In genomic region chr4:150012322-150012723, GRCm38 (mm10) we compare ENCODE assay signal across 11 mouse cellular contexts. TPM values are rescaled to one million over a fixed set of nuclear protein-coding genes. Genes with fewer than 3 reads are reported as not detected.
DNase-seq lines count a peak whose midpoint lies in the region; ATAC-seq and TF ChIP-seq lines count a peak whose summit lies in the region.
"Had no signal": no experiment of that assay in that cellular context is flagged by ENCODE, and none has a peak within 500 bp of the region (broad histone marks: within the 10 kb centered on the region; RNA-seq: fewer than 3 reads in every experiment).

No protein-coding gene starts in this region.

- peaks cover 36% of the 10 kb centered on the region for H3K4me1 ChIP-seq in heart, embryonic 13.5 days
- H3K4me1 ChIP-seq in liver, embryonic 12.5 days: peaks cover 42% of the 10 kb centered on the region
- peaks cover 26% of the 10 kb centered on the region for H3K4me1 ChIP-seq in liver, embryonic 11.5 days (replicated peaks; ENCODE audit: control insufficient read depth, insufficient read depth, low read length)
- H3K4me1 ChIP-seq in intestine, postnatal 0 days (replicated peaks; ENCODE audit: control insufficient read depth, insufficient read depth, low read length): no peaks in the 10 kb centered on the region
- peaks cover 19% of the 10 kb centered on the region for H3K4me1 ChIP-seq in stomach, embryonic 16.5 days (ENCODE audit: control insufficient read depth, insufficient read depth, low read length)
- peaks cover 22% of the 10 kb centered on the region for H3K4me1 ChIP-seq in forebrain, embryonic 10.5 days

- peak overlapping the region; percentile 56 for H3K27ac ChIP-seq in heart, embryonic 13.5 days (replicated peaks)
- H3K27ac ChIP-seq in liver, embryonic 12.5 days: no peak overlapping the region
- H3K27ac ChIP-seq in liver, embryonic 11.5 days (ENCODE audit: low read depth, low read length): no peak overlapping the region; the same call in 1 of the 2 replicates
- peak overlapping the region; percentile 0; the same call in 1 of the 2 replicates for H3K27ac ChIP-seq in intestine, postnatal 0 days (ENCODE audit: low read depth, low read length)
- peak overlapping the region; percentile 2 for H3K27ac ChIP-seq in stomach, embryonic 16.5 days (ENCODE audit: low read length)
- no peak overlapping the region for H3K27ac ChIP-seq in forebrain, embryonic 10.5 days
- H3K27ac ChIP-seq: liver, embryonic 14.5 days had no signal

- no peak overlapping the region for H3K4me3 ChIP-seq in heart, embryonic 13.5 days
- H3K4me3 ChIP-seq in liver, embryonic 12.5 days: no peak overlapping the region
- no peak overlapping the region for H3K4me3 ChIP-seq in liver, embryonic 11.5 days (ENCODE audit: low read depth, low read length)
- H3K4me3 ChIP-seq in intestine, postnatal 0 days (ENCODE audit: low read depth, low read length): no peak overlapping the region
- H3K4me3 ChIP-seq in stomach, embryonic 16.5 days (replicated peaks; ENCODE audit: low read length): no peak overlapping the region
- no peak overlapping the region for H3K4me3 ChIP-seq in forebrain, embryonic 10.5 days

- H3K9ac ChIP-seq in heart, embryonic 13.5 days: 0 out of 2 replicates have a peak overlapping the region, but pooled peaks have one; percentile 19
- H3K9ac ChIP-seq in liver, embryonic 12.5 days: no peak overlapping the region
- no peak overlapping the region for H3K9ac ChIP-seq in liver, embryonic 11.5 days (ENCODE audit: low read depth, low read length)
- H3K9ac ChIP-seq in intestine, postnatal 0 days (ENCODE audit: low read depth, low read length): no peak overlapping the region
- H3K9ac ChIP-seq in stomach, embryonic 16.5 days (ENCODE audit: low read length): no peak overlapping the region
- H3K9ac ChIP-seq: liver, embryonic 14.5 days had no signal

- no peak for ATAC-seq in heart, embryonic 13.5 days (ENCODE audit: extremely low read depth, insufficient number of reproducible peaks, low FRiP score, low TSS enrichment)
- ATAC-seq in liver, embryonic 12.5 days: no peak
- no peak for ATAC-seq in liver, embryonic 11.5 days (replicated peaks; ENCODE audit: low FRiP score)
- ATAC-seq in intestine, postnatal 0 days: no peak
- no peak for ATAC-seq in stomach, embryonic 16.5 days (ENCODE audit: insufficient read depth, low FRiP score)

- TF ChIP-seq CTCF in intestine, postnatal 0 days (IDR thresholded peaks at IDR 0.05; ENCODE audit: low read depth): no peak

- no peaks in the 10 kb centered on the region for H3K9me3 ChIP-seq in heart, embryonic 13.5 days
- no peaks in the 10 kb centered on the region for H3K9me3 ChIP-seq in liver, embryonic 12.5 days (replicated peaks)
- no peaks in the 10 kb centered on the region for H3K9me3 ChIP-seq in liver, embryonic 11.5 days (ENCODE audit: control insufficient read depth, low read length)
- no peaks in the 10 kb centered on the region for H3K9me3 ChIP-seq in intestine, postnatal 0 days (ENCODE audit: control insufficient read depth)
- H3K9me3 ChIP-seq in stomach, embryonic 16.5 days (replicated peaks; ENCODE audit: control insufficient read depth, low read length): no peaks in the 10 kb centered on the region
- H3K9me3 ChIP-seq in forebrain, embryonic 10.5 days: no peaks in the 10 kb centered on the region
- H3K9me3 ChIP-seq: G1E had no signal

- 63% methylated on average over 4 of the region's 4 CpGs for WGBS in heart, embryonic 13.5 days
- WGBS in liver, embryonic 12.5 days (ENCODE audit: insufficient replicate concordance): 46% methylated on average over 4 of the region's 4 CpGs
- 51% methylated on average over 4 of the region's 4 CpGs for WGBS in liver, embryonic 11.5 days
- WGBS in intestine, postnatal 0 days: 56% methylated on average over 4 of the region's 4 CpGs
- WGBS in stomach, embryonic 16.5 days: 55% methylated on average over 4 of the region's 4 CpGs
- 78% methylated on average over 4 of the region's 4 CpGs for WGBS in forebrain, embryonic 10.5 days

- H3K27me3 ChIP-seq in heart, embryonic 13.5 days (replicated peaks): no peaks in the 10 kb centered on the region
- H3K27me3 ChIP-seq in liver, embryonic 12.5 days (replicated peaks): 0 out of 2 replicates have a peak, but pooled peaks cover 5% of the 10 kb centered on the region
- no peaks in the 10 kb centered on the region for H3K27me3 ChIP-seq in liver, embryonic 11.5 days (replicated peaks; ENCODE audit: control insufficient read depth, insufficient read depth, low read length)
- no peaks in the 10 kb centered on the region for H3K27me3 ChIP-seq in intestine, postnatal 0 days (replicated peaks; ENCODE audit: control insufficient read depth, insufficient read depth, low read length)
- no peaks in the 10 kb centered on the region for H3K27me3 ChIP-seq in stomach, embryonic 16.5 days (ENCODE audit: control insufficient read depth, insufficient read depth, low read length)
- H3K27me3 ChIP-seq in forebrain, embryonic 10.5 days (ENCODE audit: poor library complexity, severe bottlenecking): peaks cover 19% of the 10 kb centered on the region

- peak overlapping the region; percentile 11; the same call in 1 of the 2 replicates for H3K4me2 ChIP-seq in heart, embryonic 13.5 days
- H3K4me2 ChIP-seq in liver, embryonic 12.5 days: 0 out of 2 replicates have a peak overlapping the region, but pooled peaks have one; percentile 15
- no peak overlapping the region; the same call in 1 of the 2 replicates for H3K4me2 ChIP-seq in liver, embryonic 11.5 days
- H3K4me2 ChIP-seq in intestine, postnatal 0 days (replicated peaks; ENCODE audit: low read depth): no peak overlapping the region
- H3K4me2 ChIP-seq in stomach, embryonic 16.5 days (ENCODE audit: low read depth, low read length): no peak overlapping the region

- H3K36me3 ChIP-seq in heart, embryonic 13.5 days: no peaks in the 10 kb centered on the region
- H3K36me3 ChIP-seq in liver, embryonic 12.5 days: no peaks in the 10 kb centered on the region
- no peaks in the 10 kb centered on the region for H3K36me3 ChIP-seq in liver, embryonic 11.5 days (ENCODE audit: control insufficient read depth, insufficient read depth, low read length)
- H3K36me3 ChIP-seq in intestine, postnatal 0 days (ENCODE audit: control insufficient read depth, insufficient read depth): no peaks in the 10 kb centered on the region
- no peaks in the 10 kb centered on the region for H3K36me3 ChIP-seq in stomach, embryonic 16.5 days (ENCODE audit: control insufficient read depth, insufficient read depth, low read length)
- no peaks in the 10 kb centered on the region for H3K36me3 ChIP-seq in forebrain, embryonic 10.5 days (replicated peaks)
- H3K36me3 ChIP-seq: G1E had no signal

- DNase-seq in heart, adult 18-20 months: no peak
- DNase-seq in liver, embryonic 11.5 days (ENCODE audit: low spot score): no peak
- DNase-seq in forebrain, embryonic 10.5 days (ENCODE audit: extremely low spot score, low spot score): no peak
- DNase-seq: cerebellum, adult 8-10 months; right cerebral cortex, postnatal 4 days had no signal

RNA-seq across cellular contexts. Expression of gene H6pd, which starts 3.5 kb away (rescaled TPM):
- polyA plus RNA-seq in heart, embryonic 13.5 days (2015; fragmentation: Nextera tagmentation; extraction: Ambion mirVana): 10.2 and 10.6 TPM in 2 replicates
- total RNA-seq in heart, adult 18-20 months (2021): 10 to 100 TPM; 35.4 to 48.7 TPM
- 8.8 and 9.0 TPM in 2 replicates for polyA plus RNA-seq in liver, embryonic 12.5 days (2016; fragmentation: Nextera tagmentation; extraction: Ambion mirVana)
- polyA plus RNA-seq in liver, embryonic 11.5 days (2014; fragmentation: Nextera tagmentation; extraction: Ambion mirVana): 9.4 and 9.8 TPM in 2 replicates
- 33.1 and 37.5 TPM in 2 replicates for polyA plus RNA-seq in intestine, postnatal 0 days (2015; fragmentation: Nextera tagmentation; extraction: Ambion mirVana)
- 14.9 and 15.2 TPM in 2 replicates for polyA plus RNA-seq in stomach, embryonic 16.5 days (2015; fragmentation: Nextera tagmentation; extraction: Ambion mirVana)
- polyA plus RNA-seq in forebrain, embryonic 10.5 days (2016; fragmentation: Nextera tagmentation; extraction: Ambion mirVana): 3.0 TPM in 2 replicates

RNA-seq across cellular contexts. Expression of gene Spsb1, which starts 57.5 kb away (rescaled TPM):
- 4.3 and 4.5 TPM in 2 replicates for polyA plus RNA-seq in heart, embryonic 13.5 days (2015; fragmentation: Nextera tagmentation; extraction: Ambion mirVana)
- total RNA-seq in heart, adult 18-20 months (2021): 10 to 100 TPM; 34.1 to 41.4 TPM
- 0.97 and 1.5 TPM in 2 replicates for polyA plus RNA-seq in liver, embryonic 12.5 days (2016; fragmentation: Nextera tagmentation; extraction: Ambion mirVana)
- 2.9 and 3.1 TPM in 2 replicates for polyA plus RNA-seq in liver, embryonic 11.5 days (2014; fragmentation: Nextera tagmentation; extraction: Ambion mirVana)
- polyA plus RNA-seq in intestine, postnatal 0 days (2015; fragmentation: Nextera tagmentation; extraction: Ambion mirVana): 26.4 and 26.5 TPM in 2 replicates
- 14.6 and 17.0 TPM in 2 replicates for polyA plus RNA-seq in stomach, embryonic 16.5 days (2015; fragmentation: Nextera tagmentation; extraction: Ambion mirVana)
- polyA plus RNA-seq in forebrain, embryonic 10.5 days (2016; fragmentation: Nextera tagmentation; extraction: Ambion mirVana): 9.0 and 11.2 TPM in 2 replicates
- total RNA-seq: G1E had no signal

Comparison
In these comparisons a context has a peak if more than half of its experiments do, and no peak if none do; other contexts are left out.
1. H3K4me2 ChIP-seq: peak in heart, embryonic 13.5 days (single experiment) and liver, embryonic 12.5 days (single experiment); none in liver, embryonic 11.5 days (single experiment), intestine, postnatal 0 days (single experiment) and stomach, embryonic 16.5 days (single experiment).
2. H3K27ac ChIP-seq: peak in heart, embryonic 13.5 days (single experiment), intestine, postnatal 0 days (single experiment) and stomach, embryonic 16.5 days (single experiment); none in liver, embryonic 12.5 days (single experiment), liver, embryonic 11.5 days (single experiment) and forebrain, embryonic 10.5 days (single experiment).